Mouse (Mus musculus): Measurements from ENCODE around the gene Sbno1.

- TF ChIP-seq ZNF384 (IDR thresholded peaks at IDR 0.05; ENCODE audit: low read depth, low read length) (no peak), CTCF (IDR thresholded peaks at IDR 0.05 in 2 of 3, conservative IDR thresholded peaks at IDR 0.05 in 1 of 3; ENCODE audit: control insufficient read depth in 1 of 3, insufficient read depth in 1 of 3, low read depth in 2 of 3, low read length in 3 of 3, poor library complexity in 1 of 3, severe bottlenecking in 1 of 3) (no peak), E2F4 (IDR thresholded peaks at IDR 0.05; ENCODE audit: borderline replicate concordance, low read depth, low read length) (no peak), POLR2AphosphoS5 (IDR thresholded peaks at IDR 0.05; ENCODE audit: borderline replicate concordance, low read depth, low read length) (no peak), ZKSCAN1 (IDR thresholded peaks at IDR 0.05; ENCODE audit: low read depth, low read length) (no peak), GATA1 (IDR thresholded peaks at IDR 0.05; ENCODE audit: low read depth, low read length) (no peak), CHD1 (IDR thresholded peaks at IDR 0.05; ENCODE audit: low read depth, low read length) (no peak), POLR2A (IDR thresholded peaks at IDR 0.05; ENCODE audit: control insufficient read depth in 1 of 2, insufficient read depth in 1 of 2, low read depth in 1 of 2, low read length in 2 of 2, poor library complexity in 1 of 2) (no peak), USF1 (IDR thresholded peaks at IDR 0.05; ENCODE audit: low read depth, low read length) (no peak), MAX (IDR thresholded peaks at IDR 0.05; ENCODE audit: low read length) (no peak), KAT2A (conservative IDR thresholded peaks at IDR 0.05; ENCODE audit: low read depth, low read length) (no peak), SIN3A (IDR thresholded peaks at IDR 0.05; ENCODE audit: low read length) (no peak), BHLHE40 (IDR thresholded peaks at IDR 0.05; ENCODE audit: borderline replicate concordance, low read depth, low read length) (no peak), ETS1 (IDR thresholded peaks at IDR 0.05; ENCODE audit: low read depth, low read length) (no peak)
Observed at GRCm38 (mm10) chr5:124470591-124471171, 44.9 kb upstream of the Sbno1 start.

Measured in MEL (cell line).